Mouse (Mus musculus) midbrain, postnatal 0 days (tissue): ENCODE measurements around the gene Sertad2. TPM values are rescaled to one million over a fixed set of nuclear protein-coding genes. Genes with fewer than 3 reads are reported as not detected.

Experiments
- ATAC-seq: fragments of 200-750 bp; cut with Nextera tagmentation; 2 replicates; pipeline ENCODE4 v1.8.0; 2017; ENCODE audit warnings: moderate number of reproducible peaks, mild to moderate bottlenecking, moderate TSS enrichment, moderate library complexity; ENCODE audit not compliant: low FRiP score
- DNase-seq: peaks from one replicate; pipeline ENCODE4 v3.0.0-alpha.2; 2015; ENCODE audit warnings: low spot score
- H3K27ac ChIP-seq: fragments of 300-500 bp; sonication (generic); 2 replicates; pipeline ENCODE4 v1.5.1; 2014; ENCODE audit warnings: low read depth, mild to moderate bottlenecking, low read length, mixed read lengths
- H3K27me3 ChIP-seq: fragments of 300-500 bp; sonication (generic); 2 replicates; pipeline ENCODE4 v1.6.1; 2014; ENCODE audit warnings: low read length, control low read depth, mixed read lengths; ENCODE audit not compliant: insufficient read depth
- H3K36me3 ChIP-seq: fragments of 300-500 bp; sonication (generic); 2 replicates; pipeline ENCODE4 v1.6.1; 2014; ENCODE audit warnings: low read length, control low read depth, mixed read lengths; ENCODE audit not compliant: insufficient read depth
- H3K4me1 ChIP-seq: fragments of 300-500 bp; sonication (generic); 2 replicates; pipeline ENCODE4 v1.6.1; 2014; ENCODE audit warnings: mild to moderate bottlenecking, control low read depth, antibody characterized with exemption, low read length, mixed read lengths; ENCODE audit not compliant: insufficient read depth
- H3K4me2 ChIP-seq: fragments of 300-500 bp; sonication (generic); 2 replicates; pipeline ENCODE4 v1.6.1; 2014; ENCODE audit warnings: low read depth, mild to moderate bottlenecking, low read length, mixed read lengths; ENCODE audit not compliant: poor library complexity, severe bottlenecking
- H3K4me3 ChIP-seq: fragments of 300-500 bp; sonication (generic); 2 replicates; pipeline ENCODE4 v1.5.1; 2014; ENCODE audit warnings: low read depth, mild to moderate bottlenecking, low read length, moderate library complexity
- H3K9ac ChIP-seq: fragments of 300-500 bp; sonication (generic); replicated peaks from 2 replicates; pipeline ENCODE4 v1.6.1; 2014; ENCODE audit warnings: mild to moderate bottlenecking, low read length, moderate library complexity, mixed read lengths; ENCODE audit not compliant: poor library complexity, severe bottlenecking
- H3K9me3 ChIP-seq: fragments of 300-500 bp; sonication (generic); 2 replicates; pipeline ENCODE4 v1.6.1; 2016; ENCODE audit warnings: low read length, control low read depth
- CTCF ChIP-seq: IDR thresholded peaks from 2 replicates; pipeline ENCODE4 v1.5.1; 2016; ENCODE audit warnings: antibody characterized with exemption, mild to moderate bottlenecking
- WGBS: fragments of 180-500 bp; shearing (Covaris S2); extraction: QIAGEN DNeasy Blood & Tissue Kit; methylation state at CpG from one replicate; pipeline ENCODE4 v1.1.7; 2014; 5-methylcytosine and 5-hydroxymethylcytosine counted together
- polyA plus RNA-seq: library from polyadenylated mRNA; unstranded; fragments of >200 nt; fragmentation: Nextera tagmentation; extraction: Ambion mirVana; gene quantifications from 2 replicates; pipeline ENCODE4 v1.2.1, GENCODE M21; 2015
- total RNA-seq: library from RNA; depleted of rRNA; stranded (reverse); fragments of >200 nt; gene quantifications from 2 replicates; pipeline ENCODE4 v1.2.3, GENCODE M21; 2014

Sertad2 gene
- total and polyA plus RNA-seq, 2 experiments from 2014 or later, result 15.2 to 31.4 TPM

DNA sequence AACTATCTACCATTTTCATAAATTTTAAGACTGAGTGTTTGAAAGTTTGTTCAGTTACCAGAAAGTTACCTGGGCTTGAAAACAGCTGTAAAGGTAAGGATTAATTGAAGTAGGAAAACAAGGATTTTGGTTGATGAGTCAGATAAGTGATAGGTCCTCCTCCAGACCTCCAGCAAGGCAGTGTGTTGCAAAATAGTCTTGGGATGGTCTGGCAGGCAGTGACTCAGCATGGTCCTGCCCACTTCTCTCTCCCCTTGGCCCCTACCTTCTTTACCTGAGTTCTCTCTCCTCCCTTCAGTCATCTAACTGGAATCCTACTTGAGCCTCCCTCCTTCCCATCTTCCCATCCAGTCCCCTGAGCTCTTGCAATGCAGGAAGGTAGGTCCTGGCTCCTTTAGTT lies 43.1 kb downstream of the Sertad2 start:
- H3K27ac ChIP-seq, result no peak overlapping the region
- H3K36me3 ChIP-seq, result no peaks in the 10 kb centered on the region
- H3K4me2 ChIP-seq, result no peak overlapping the region
- no peak for ATAC-seq
- no peak overlapping the region for H3K4me3 ChIP-seq
- no peaks in the 10 kb centered on the region for H3K27me3 ChIP-seq
- no peak for DNase-seq
- H3K9me3 ChIP-seq, result no peaks in the 10 kb centered on the region
- no peaks in the 10 kb centered on the region for H3K4me1 ChIP-seq
- no peak overlapping the region for H3K9ac ChIP-seq
- no peak for TF ChIP-seq CTCF

DNA sequence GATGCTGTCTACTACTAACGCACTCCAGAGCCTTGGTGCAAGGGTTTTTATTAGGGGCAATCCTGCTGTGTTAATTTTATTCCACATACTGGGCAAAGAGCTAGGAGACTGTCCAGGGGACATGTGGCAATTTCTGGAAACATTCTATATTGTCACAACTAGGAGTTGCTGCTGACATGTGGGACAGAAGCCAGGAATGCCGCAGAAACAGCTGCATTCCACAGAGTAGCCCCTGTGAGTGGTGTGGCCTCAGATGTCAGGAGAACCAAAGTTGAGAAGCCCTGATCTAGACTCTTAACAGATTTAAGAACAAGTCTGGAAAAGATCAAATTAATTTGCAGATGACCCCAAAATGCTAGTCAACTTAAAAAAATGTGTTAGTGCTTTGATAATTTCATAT lies 46.3 kb downstream of the Sertad2 start:
- Histone ChIP-seq H3K4me3 (no peak overlapping the region), H3K27me3 (no peaks in the 10 kb centered on the region), H3K4me1 (no peaks in the 10 kb centered on the region), H3K4me2 (no peak overlapping the region), H3K9me3 (no peaks in the 10 kb centered on the region), H3K27ac (no peak overlapping the region), H3K9ac (no peak overlapping the region), H3K36me3 (no peaks in the 10 kb centered on the region)
- WGBS, result 69% methylated on average over 2 of the region's 2 CpGs
- DNase-seq (no peak), ATAC-seq (no peak)
- no peak for TF ChIP-seq CTCF

DNA sequence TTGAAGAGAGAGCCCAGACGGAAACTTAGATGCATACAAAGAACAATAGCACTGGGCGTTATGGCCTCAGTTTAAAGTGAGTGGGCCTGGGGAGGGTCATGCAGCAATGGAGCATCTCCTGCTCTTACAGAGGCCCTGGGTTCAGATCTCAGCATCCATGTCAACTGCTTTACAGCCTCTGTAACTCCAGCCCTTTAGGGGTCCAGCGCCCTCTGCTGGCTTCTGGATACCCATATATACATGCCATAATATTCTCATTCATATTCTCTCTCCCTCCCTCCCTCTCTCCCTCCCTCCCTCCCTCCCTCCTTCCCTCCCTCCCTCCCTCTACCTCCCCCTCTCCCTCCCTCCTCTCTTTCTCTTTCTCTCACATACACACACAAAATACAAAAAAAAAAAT lies 49.0 kb downstream of the Sertad2 start:
- Histone ChIP-seq H3K4me3 (no peak overlapping the region), H3K9ac (no peak overlapping the region), H3K4me2 (no peak overlapping the region), H3K4me1 (no peaks in the 10 kb centered on the region), H3K36me3 (no peaks in the 10 kb centered on the region), H3K27me3 (no peaks in the 10 kb centered on the region), H3K9me3 (no peaks in the 10 kb centered on the region), H3K27ac (no peak overlapping the region)
- ATAC-seq (no peak), DNase-seq (no peak)
- WGBS, result 74% methylated on average over 3 of the region's 3 CpGs
- peak; percentile 18 for TF ChIP-seq CTCF

DNA sequence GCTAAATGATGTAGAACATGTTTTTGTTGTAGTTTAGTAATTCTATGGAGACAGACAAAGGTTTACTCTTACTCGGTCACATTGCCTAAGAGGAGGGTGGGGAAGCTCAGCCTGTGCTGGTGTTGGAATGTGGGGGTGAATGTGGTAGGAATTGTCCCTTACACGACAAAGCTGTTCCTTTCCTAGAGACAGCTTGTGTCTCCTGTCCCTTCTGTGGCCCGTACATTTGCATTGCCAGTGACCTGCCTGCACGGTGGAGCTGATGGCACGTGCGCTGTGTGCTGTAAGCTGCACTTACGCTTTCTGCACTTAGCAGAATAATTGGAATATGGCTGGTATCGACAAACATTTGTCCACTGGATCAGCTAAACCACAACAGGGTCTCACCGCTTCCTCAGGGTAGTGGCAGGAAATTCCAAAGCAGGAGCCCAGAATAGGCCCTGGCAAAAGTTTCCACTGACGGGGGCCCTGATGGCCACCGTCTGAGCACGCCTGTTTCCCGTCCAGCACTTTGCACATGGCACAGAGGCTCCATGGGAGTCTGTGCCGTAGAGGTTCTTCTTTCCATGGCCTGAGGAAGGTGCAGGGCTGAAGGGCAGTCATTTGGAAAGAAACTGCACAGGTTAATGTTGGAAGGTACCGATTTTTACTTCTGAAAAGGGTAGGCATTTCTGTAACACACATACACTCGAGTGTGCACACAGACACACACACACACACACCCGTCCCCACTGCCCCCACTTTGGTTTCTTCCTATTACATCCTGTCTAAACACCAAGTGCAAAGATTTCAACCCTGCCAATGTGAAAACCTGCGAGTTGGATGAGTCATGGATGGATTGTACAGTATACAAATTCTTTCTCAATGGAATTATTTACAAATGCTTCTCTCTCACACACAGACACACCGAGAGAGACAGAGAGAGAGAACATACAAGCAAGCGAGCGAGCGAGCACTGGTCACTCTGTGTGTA lies 51.5 kb downstream of the Sertad2 start:
- Histone ChIP-seq H3K27me3 (no peaks in the 10 kb centered on the region), H3K4me1 (no peaks in the 10 kb centered on the region), H3K36me3 (no peaks in the 10 kb centered on the region), H3K9me3 (no peaks in the 10 kb centered on the region), H3K9ac (no peak overlapping the region), H3K4me2 (no peak overlapping the region), H3K27ac (no peak overlapping the region), H3K4me3 (no peak overlapping the region)
- ATAC-seq (no peak), DNase-seq (no peak)
- TF ChIP-seq CTCF, result no peak
- WGBS, result 74% methylated on average over 22 of the region's 22 CpGs

DNA sequence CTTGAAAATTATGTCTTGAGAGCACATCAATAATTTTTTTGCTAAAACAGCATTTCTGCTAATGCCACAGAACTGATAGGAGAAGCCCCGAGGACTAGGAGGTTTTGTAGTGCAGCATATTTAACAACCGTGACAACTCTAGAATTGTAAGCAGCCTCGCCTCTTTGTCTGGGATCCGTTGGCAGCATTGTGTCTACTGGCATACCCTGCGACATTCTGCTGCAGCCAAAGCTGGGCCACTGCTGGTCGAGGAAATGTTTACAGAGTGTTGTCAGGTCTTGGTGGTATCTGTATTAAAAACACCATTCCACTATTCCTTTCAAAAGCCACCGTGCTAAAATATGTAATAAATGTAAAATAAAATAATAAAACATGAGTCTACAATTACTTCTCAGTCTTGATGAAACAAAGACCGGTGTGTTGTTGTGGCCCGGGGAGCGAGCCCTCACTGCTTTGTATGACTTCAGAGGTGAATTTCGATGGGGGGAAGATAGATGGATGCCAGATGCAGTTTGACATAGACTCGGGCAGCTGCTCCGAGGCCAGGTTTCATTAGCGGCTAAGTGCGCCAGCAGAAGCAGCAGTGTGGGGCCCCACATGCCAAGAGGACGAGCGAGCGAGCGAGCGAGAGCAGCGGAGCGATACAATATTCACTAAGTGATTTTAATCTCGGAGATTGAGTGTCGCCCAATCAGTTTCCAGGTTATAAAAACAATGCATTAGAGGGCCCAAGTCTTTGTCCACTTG lies 60.2 kb downstream of the Sertad2 start:
- H3K36me3 ChIP-seq, result no peaks in the 10 kb centered on the region
- H3K9ac ChIP-seq, result 0 out of 2 replicates have a peak overlapping the region, but pooled peaks have one; percentile 0
- 27% methylated on average over 24 of the region's 24 CpGs for WGBS
- H3K4me2 ChIP-seq, result peak overlapping the region; percentile 29
- H3K27me3 ChIP-seq, result no peaks in the 10 kb centered on the region
- no peaks in the 10 kb centered on the region for H3K9me3 ChIP-seq
- H3K4me3 ChIP-seq, result no peak overlapping the region
- no peak for TF ChIP-seq CTCF
- H3K27ac ChIP-seq, result no peak overlapping the region; the same call in 1 of the 2 replicates
- no peaks in the 10 kb centered on the region for H3K4me1 ChIP-seq
- ATAC-seq, result peak; percentile 67; the same call in 1 of the 2 replicates
- DNase-seq, result peak; percentile 83

DNA sequence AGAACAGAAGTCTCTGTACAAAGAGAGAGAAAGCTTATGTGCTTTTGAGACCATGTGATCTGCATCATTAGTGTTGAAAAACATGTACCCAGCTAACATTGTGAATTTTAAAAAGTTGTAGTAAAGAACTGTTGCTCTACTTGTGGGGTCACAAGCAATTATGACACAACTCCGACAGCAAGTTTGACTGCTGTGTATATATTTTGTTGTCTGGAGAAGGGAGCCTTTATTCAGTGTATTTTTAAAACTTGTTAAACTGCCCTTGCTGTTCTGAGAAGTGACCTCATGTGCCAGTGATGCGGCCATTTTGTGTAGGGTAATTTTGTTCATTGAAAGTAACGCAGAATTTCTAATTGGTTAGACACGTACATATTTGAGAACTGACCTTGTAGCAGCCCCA lies 61.1 kb downstream of the Sertad2 start:
- H3K9ac ChIP-seq, result no peak overlapping the region
- H3K4me3 ChIP-seq, result no peak overlapping the region
- DNase-seq (no peak), ATAC-seq (no peak)
- no peaks in the 10 kb centered on the region for H3K4me1 ChIP-seq
- H3K4me2 ChIP-seq, result no peak overlapping the region
- H3K9me3 ChIP-seq, result no peaks in the 10 kb centered on the region
- H3K36me3 ChIP-seq, result no peaks in the 10 kb centered on the region
- H3K27me3 ChIP-seq, result no peaks in the 10 kb centered on the region
- 82% methylated on average over 4 of the region's 4 CpGs for WGBS
- H3K27ac ChIP-seq, result no peak overlapping the region
- no peak for TF ChIP-seq CTCF
